20 mouse cellular contexts compared by ENCODE assay signal in the genomic region with DNA sequence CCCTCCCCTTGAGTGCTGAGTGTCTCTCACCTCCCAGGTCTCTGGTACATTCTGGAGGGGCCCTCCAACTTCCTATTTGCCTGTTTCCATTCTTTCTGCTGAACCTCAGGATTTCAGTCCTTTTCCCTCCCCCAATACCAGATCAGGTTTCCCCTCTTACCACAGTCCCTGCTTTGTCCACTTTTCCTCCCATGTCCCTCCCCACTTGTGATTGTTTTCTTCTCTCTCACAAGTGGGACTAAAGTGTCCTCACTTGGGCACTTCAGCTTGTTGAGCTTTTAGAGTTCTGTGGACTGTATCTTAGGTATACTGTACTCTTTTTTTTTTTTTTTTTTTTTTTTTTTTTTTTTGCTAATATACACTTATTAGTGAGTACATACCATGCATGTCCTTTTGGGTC. TPM values are rescaled to one million over a fixed set of nuclear protein-coding genes. Genes with fewer than 3 reads are reported as not detected.
"Had no signal": no experiment of that assay in that cellular context is flagged by ENCODE, and none has a peak within 500 bp of the region (broad histone marks: within the 10 kb centered on the region; RNA-seq: fewer than 3 reads in every experiment).

No protein-coding gene starts in this region.

- H3K4me1 ChIP-seq: heart, embryonic 10.5 days; heart, embryonic 12.5 days; hindbrain, embryonic 10.5 days; hindbrain, embryonic 12.5 days; kidney, embryonic 15.5 days; limb, embryonic 13.5 days had no signal

- H3K4me3 ChIP-seq: gastrocnemius, adult 2 months; heart, embryonic 10.5 days; heart, embryonic 12.5 days; hindbrain, embryonic 10.5 days; hindbrain, embryonic 12.5 days; kidney, embryonic 15.5 days; limb, embryonic 13.5 days had no signal

- DNase-seq: gastrocnemius, adult 2 months; gastrocnemius, postnatal 10 days; gastrocnemius, postnatal 25 days; heart, postnatal 10 days; heart, postnatal 4 days; kidney, adult 11 months; kidney, adult 2 months; kidney, adult 9 months; kidney, postnatal 14 days; kidney, postnatal 36 days; layer of hippocampus, adult 9-11 months; layer of hippocampus, postnatal 36 days; left cerebral cortex, postnatal 4 days had no signal

RNA-seq across cellular contexts. Expression of a gene that starts 6.1 kb away (rescaled TPM):
- total RNA-seq: granulocyte monocyte progenitor cell, adult 5-6 weeks had no signal
